Mouse (Mus musculus): Measurements from ENCODE around the gene Tmem189.

The Tmem189 gene

DNA sequence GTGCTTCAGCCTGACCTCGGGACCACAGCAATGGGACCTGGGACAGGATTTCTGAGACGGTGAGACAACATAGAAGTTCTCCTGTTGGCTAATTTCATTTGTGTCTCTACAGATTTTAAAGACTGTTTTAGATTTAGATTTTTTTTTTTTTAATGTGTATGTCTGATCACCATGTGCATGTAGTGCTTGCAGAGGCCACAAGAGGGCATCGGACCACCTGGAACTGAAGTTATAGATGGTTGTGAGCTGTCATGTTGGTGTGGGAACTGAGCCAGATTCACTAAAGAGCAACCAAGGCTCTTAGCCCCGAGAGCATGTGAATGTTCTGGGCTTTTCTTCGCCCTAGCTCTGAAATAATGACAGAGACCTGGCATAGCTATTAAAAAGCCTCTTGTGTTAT lies 9.0 kb downstream of the Tmem189 start:
- DNase-seq (ENCODE audit: low spot score), result peak; percentile 71

DNA sequence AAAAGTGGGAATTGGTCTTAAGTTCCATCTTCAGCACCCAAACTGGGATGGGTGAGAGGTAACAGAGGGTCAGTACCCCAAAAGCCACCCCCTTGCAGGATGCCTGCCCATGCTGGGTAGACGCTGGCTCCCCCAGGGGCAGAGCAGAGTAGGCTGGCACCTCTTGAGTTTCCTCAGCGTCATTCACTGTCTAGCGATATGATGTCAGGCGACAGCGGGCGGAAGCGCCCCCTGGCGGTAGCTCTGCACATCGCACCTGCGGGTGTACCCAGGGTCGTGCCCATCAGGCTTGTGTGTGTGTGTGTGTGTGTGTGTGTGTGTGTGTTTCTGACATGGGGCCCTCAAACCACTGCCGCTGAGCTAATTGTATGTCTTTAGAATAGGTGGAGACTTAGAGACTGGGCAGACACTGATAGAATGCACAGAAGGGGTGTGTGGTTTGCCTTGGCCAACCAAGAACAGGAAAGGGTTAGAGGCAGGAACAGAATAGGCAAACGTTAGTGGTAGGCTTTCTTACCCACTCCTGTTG lies 9.7 kb downstream of the Tmem189 start:
- DNase-seq (ENCODE audit: low spot score), result peak; percentile 90

DNA sequence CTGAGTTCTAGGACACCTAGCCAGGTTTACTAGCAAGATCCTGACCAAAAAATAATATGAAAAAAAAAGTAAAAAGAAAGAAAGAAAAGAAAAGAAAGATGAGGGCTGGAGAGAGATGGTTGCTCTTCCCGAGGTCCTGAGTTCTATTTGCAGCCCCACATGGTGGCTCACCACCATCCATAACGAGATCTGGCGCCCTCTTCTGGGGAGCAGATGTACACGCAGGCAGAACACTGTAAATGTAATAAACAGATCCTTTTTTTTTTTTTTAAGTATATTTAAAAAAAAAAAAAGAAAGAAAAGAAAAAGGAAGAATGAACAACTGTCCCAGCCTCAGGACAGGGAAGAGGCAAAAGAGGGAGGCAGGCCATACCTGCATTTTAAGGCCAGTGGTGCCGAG lies 11.0 kb downstream of the Tmem189 start:
- DNase-seq (ENCODE audit: low spot score), result no peak

DNA sequence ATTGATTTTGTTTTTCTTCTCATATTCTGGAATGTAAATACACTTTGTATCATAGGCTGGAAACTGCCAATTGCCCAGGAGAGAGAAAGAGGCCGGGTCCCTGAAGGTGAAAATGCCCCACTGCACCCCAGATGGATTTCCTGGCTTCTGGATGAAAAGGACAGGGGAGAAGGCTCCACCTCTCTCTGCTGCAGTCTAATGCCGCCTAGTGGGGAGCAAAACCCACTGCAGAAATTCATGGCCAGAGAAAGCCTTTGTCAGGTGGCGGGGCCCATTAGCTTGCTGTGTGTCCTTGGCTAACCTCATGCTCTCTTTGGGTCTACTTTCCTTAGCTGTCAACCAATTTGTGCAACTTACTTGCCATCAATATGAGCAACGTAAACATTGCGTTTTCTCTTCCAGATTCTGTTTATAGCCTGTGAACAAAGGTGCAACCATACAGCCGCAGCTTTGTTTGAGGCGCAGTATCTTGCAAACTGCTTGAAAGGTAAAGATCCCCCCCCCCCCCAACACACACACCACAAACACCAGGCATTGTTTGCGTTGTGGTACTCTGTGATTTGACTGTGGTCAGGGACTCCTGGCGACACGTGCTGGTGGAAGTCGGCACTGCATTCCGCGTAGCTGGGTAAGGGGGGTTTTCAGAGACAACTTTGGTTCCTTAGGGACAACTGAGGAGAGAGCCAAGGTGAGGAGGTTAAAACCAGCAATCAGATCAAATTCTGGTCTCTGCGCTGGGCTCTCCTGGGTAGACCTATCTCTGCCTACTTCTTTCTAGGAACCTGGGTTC lies 14.3 kb downstream of the Tmem189 start:
- DNase-seq (ENCODE audit: low spot score), result peak; percentile 67

DNA sequence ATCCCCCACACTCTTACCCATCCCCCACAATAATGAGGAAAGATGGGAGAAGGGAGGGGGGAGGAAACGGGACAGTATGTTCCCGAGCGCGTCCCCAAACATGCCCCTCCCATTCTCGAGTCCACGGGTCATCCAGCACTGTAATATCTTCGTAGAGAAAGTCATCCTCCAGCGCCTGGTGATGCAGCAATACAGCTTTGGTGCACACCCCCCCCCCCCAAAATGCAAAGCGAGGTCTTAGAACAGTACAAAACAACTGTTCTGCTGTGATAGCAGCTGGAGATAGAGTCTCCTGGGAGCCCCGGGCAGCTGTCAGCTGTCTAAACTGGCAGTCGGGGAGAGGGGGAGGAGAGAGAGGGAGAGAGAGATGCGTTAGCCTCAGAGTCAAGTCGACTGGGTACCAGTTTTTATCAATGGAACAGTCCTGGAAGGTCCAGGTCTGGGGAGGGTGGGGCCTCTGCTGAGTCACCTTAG lies 17.4 kb downstream of the Tmem189 start:
- peak; percentile 52 for DNase-seq (ENCODE audit: low spot score)

DNA sequence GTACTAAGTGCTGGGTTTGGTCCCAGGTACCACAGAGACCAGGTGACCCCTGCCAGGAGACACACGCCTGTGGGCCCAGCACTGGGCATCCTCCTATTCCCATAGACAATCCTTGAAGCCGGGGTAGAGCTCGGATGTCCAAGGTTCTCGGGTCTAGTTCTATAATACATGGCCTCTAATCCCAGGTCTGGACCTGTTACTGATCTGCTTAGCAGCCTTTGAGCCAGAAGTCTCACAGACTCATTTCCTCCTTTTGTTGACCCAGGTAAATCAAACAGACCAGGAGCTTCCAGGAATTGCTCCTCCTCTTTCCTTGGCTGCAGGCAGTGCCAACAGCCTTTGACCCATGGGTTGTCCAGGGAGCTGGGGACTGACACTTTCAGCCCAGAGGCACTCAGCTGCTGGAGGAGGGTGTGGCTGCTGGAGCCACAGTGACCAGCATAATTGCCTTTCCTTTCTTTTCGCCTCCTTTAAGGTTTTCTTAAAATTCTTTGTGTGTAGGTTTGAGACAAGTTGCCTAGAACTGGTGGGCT lies 18.5 kb downstream of the Tmem189 start:
- DNase-seq (ENCODE audit: low spot score), result no peak

DNA sequence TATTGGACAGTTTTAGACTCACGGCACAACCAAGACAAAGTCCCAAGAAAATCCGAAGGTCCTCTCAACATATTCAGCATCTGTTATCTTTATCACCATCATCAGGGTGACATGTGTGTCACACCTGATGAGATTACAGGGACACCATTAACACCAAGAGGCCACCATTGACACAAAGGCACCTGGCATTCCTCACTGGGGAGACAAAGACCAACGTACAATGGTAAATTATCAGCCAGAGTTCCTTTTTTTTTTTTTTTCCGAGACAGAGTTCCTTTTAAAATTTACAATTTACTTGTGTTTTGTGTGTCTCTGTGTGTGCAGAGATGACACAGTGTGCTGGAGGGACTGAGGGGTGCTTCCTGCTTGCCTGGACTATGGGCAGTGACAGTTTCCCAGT lies 20.2 kb downstream of the Tmem189 start:
- DNase-seq (ENCODE audit: low spot score), result no peak

DNA sequence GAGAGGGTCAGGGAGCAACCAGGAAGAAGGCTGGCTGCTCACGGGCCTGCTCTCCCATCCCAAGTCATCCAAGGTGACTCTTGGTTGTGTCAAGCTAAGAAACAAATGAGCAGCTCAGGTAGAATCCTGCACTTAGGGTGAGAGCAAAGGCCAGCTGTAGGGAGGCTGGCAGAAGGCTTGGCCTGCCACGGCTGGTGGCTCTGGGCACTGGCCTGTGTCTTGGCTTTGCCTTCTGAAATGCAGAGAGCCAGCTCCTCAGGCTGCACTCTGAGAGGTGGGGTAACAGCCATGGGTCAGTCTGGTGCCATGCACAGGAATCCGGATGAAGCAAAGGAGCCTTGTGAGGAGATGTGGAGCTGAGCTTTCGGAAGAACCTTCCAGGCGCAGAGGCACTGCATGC lies 21.2 kb downstream of the Tmem189 start:
- DNase-seq (ENCODE audit: low spot score), result no peak

DNA sequence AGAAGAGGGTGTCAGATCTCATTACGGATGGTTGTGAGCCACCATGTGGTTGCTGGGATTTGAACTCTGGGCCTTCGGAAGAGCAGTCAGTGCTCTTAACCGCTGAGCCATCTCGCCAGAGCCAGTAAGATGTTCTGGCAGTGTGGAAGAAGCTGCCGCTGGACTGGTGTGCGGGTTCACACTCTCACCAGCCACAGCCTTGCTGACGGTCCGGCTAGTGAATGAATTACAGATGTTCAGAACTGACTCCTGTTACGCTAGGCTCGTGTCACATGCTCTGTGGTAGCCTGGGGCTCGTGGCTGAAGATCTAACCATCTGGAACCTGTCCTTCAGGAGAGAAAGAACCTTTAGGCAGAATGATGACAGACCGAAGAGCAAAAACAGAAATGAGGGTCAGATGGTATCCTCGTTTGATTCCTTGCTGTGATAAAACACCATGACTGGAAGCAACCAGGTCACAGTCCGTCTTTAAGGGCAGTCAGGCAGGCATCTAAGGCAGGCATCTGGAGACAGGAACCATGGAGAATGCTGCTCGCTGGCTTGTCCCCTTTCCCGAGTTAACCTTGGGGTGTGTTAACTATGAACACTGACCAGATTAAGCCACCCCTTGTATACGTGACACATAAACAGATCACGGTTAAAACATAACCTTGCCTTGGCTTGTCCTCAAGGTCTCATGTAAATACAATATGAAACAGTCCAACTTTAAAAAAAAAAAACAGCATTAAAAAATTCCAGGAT lies 23.5 kb downstream of the Tmem189 start:
- no peak for DNase-seq (ENCODE audit: low spot score)

DNA sequence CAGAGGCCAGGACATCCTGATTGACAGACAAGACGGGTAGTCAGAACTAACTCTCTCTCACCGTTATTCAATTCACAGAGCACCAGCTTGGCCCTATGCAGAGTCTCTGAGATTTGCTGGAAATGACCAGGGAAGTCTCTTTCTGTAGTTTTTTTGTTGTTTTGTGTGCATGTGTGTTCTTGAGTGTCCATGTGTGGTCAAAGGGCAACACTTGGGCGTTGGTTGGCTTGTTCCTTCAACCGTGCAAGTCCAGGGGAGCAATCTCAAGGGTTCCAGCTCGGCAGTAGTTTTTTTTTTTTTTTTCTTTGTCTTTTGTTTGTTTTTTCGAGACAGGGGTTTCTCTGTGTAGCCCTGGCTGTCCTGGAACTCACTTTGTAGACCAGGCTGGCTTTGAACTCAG lies 26.9 kb downstream of the Tmem189 start:
- DNase-seq (ENCODE audit: low spot score), result no peak

DNA sequence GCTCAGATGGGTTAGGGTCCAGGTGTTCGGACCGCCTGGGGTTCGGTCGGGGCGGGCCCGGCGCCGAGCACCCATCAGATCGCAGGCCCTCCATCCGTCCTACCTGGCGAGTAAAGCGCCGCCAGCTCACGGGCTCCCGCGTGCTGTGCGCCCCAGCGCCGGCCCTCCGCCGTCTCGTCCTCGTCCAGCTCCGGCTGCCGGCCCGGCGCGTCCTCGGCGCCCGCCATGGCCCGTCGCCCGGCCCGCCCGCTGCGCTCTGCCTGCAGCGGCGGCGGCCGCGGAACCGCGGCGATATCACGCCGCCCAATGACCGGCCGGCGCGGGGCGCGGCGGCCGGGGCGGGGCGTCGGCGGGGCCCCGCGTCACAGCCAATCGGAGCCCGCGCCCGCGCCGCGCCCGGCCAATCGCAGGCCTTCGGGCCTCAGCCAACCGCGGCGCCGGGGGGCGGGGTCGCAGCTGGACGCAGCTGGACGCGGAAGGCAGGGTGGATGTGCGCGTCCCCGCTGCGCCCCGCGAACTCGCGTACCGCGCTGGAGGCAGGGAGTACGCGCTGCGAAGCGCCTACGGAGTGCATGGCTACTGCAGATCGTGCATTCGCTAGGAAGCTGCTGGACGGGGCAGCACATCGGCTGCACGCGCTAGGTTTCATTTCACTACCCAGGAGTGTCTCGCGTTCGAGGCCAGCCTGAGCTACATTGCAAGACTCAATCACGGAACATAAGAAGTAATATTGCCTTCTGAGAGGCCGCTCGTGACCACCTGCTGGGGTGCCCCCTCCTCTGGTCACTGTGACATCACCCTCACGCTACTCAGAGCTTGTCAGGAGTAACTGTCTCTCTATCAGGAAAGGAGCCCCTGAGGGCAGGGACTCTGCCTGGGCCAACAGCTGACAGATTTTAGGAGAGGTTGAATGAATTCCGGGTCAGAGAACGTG lies 28.1 kb downstream of the Tmem189 start, which contains the start of gene Gm20431:
Gene Gm20431 (minus strand): TSS at position 227 of the 934 bp plus-strand sequence.
- peak; percentile 94 for DNase-seq (ENCODE audit: low spot score)

DNA sequence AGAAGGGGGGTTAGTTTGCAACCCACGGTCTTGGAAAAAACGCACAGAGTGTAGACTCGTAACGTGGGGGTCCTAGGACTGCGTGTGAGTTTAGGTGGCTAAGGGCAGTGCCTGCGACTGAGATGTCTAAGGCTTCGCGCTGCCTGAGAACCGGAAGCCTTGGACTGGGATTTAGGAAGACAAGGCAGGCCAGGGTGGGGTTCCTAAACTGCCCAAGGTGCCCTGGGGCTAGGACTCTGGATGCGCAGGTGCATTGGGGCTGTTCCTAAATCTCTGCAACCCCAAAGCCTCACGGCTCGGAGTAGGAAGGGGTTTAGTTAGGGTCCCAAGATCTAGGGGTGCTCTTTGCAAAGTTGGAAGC lies 29.0 kb downstream of the Tmem189 start:
- DNase-seq (ENCODE audit: low spot score), result no peak

DNA sequence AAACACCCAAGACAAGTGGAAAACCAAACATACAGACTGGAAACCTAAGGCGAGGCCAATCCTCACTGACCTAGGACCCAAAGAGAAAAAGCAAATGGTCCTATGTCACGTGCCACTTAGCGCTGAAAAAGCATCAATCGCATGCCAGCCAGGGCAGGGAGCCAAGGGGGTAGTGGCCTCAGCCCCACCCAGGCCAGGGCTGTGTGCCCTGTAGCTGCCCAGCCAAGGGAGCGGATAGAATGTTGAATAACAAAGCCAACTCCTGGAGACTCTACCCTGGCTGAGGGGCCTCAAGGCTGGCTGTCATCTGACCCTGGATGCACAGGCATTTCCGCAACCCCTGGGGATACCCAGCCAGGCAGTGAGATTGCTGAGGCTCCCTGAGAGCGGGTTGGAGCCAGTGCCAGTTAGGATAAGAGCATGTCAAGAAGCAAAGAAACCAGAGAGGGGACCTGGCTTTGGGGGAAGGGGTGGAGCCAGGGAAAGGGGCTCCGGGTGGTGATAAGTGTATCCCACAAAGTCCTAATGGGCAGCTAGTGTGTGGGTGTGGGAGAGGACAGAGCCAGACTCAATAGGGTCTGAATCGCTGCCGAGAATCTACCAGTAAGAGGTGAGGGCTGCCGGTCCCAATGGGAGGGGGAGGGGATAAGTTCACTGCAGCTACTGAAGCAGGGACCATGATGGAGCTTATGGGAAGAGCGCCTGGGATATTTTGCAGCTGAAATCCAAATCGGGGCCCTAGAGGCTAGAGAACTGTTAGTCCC lies 29.6 kb downstream of the Tmem189 start:
- peak; percentile 43 for DNase-seq (ENCODE audit: low spot score)

DNA sequence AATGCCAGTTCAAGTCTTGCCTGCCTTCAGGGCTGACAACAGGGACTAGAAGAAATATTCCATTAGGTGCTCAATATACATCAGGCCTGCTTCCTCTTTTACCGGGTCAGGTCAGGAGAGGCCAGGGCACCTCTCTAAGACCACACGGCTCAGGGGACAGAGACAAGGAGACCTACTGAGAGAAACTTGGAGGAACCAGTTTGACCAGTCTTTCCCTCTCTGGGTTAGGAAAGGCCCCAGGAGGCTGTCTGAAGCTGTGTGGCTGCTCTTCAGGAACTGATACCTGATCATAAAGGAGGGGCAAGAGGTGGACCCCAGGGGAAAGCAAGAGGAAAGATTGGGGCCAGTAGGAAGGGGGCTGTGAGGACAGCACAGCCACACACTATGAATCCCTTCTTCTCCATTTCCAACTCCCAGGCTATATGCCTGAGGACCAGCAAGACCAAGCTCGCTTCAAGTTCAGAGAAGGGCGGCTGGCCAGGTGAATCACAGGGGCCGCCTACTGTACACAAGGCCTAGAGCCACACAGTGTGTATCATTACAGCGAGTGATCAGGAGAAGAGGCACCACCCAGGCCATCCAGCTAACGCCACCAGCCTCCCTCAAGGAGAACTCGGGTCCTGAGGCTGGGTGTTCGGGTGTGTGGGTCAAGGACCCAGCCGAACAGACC lies 30.3 kb downstream of the Tmem189 start:
- no peak for DNase-seq (ENCODE audit: low spot score)

DNA sequence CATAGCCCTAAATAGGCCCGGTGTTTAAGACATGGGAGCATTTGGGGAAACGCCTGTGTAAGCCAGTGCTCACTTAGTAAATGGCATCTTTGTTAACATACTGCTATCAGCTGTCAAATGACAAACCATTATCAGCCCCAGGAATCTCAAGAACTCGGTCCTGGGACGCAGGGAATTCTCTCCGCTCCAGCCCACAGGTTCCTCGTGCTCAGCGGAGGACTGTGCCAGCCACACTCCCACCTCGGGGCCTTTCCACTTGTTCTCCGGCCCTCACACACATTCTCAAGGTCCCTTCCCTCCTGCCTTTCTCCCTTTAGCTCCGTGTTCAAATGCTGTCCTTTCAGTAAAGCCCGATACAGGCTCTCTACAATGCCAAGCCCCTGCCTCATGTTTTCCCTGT lies 30.9 kb downstream of the Tmem189 start:
- DNase-seq (ENCODE audit: low spot score), result no peak

DNA sequence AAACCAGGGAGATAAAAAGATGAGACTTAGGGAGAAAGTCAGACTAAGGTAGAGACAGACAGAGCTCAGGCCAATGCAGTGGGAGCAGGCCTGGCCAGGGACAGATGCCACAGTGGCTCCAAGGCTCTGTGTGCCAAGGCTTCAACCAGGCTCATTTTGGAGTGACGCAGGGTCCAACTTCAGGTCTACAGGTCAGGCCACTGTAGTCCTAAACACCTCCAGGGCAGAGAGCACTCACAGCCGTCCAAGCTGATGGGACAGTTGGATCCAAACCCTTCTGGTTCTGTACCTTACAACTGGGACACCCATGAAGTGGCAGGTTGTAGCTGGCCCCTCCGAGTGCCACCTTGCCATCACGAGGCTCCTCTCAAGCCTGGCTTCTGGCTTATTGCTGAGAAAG lies 31.6 kb downstream of the Tmem189 start:
- DNase-seq (ENCODE audit: low spot score), result no peak

DNA sequence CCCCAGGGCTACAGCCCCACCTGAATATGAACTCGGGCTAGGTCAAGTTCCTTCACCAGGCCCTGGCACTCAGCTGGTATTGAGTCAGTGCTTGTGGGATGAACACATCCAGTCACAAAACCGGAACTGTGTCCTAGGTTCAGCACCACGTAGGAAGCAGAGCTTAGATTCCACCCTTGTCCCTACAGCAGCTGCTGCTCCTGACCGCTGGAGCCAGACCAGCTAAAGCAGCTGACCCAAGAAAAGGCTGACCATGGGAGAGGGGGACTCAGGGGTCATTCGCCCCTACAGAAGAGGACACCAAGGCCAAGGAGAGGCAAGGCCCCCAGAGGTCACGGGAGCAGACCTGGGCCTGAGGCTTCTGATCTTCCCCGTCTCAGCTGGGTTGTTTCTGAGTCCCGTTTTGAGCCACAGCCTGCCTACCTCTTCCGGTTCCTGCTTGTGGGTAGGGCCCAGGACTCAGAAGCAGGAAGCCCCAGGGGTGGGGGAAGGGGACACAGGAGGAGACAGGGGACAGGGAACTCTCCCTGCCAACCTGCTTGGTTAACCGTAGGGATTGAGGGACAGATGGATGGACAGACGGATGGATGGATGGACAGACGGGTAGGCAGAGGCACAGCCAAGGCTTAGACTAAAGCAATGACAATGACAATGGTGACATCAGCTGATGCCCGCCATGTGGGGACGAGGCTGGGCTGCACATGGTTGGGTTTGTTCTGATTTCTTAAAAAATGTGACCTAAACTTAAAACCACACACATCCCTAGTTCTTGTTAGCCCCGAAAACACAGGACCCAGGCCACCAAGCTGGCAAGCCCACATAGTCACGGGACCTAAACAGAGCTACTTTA lies 32.8 kb downstream of the Tmem189 start:
- no peak for DNase-seq (ENCODE audit: low spot score)

DNA sequence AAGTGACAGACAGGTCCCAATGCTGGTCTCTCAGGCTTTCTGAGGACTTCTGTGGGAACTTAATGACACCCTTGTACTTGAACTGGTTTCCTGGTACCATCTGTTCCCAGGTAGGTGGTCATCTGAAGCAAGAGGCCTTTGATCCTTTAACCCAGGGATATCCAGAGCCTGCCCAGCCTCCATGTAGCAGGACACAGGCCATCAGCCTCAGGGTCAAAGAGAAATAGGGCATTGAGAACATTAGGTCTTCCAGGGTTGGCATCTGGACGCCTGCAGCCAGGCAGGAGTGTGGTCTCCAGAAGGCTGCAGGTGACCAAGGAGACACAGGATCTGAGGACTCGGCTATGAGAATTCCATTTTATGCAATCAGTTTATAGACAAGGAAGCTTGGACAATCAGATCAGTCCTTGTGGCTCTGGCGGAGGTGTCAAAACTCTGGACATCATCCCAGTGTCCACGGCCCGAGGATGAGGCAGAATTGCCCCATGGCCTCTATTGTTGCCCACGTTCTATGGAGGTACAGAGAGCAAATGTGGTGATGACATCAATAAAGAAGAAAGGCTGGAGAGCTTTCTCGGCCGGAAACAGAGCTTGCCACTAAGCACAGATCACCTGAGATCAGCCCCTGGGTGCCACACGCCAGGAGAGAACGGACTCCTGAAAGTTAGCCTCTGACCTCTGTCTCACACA lies 34.6 kb downstream of the Tmem189 start:
- DNase-seq (ENCODE audit: low spot score), result no peak

DNA sequence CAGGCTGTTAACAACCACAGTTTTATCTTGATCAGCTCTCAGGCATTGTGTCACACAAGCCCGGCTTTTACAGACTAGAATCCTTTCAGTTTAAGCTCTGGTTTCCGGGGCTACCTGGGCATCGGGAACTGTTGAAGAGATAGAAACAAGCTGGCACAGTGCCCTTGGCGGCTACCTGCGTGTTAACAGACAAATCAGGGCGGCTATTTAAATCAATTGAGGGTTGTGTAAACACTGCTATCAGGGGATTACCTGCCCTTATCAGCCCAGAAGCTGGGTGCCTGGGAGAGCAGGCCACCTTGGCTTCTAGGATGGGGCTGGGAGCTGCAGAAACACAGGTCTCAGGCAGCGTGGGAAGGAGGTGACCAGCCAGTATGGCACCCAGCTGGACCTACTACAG lies 36.9 kb downstream of the Tmem189 start:
- no peak for DNase-seq (ENCODE audit: low spot score)
